Mouse (Mus musculus) kidney, embryonic 14.5 days (tissue): ENCODE data around the gene Tubg2. TPM values are rescaled to one million over a fixed set of nuclear protein-coding genes. Genes with fewer than 3 reads are reported as not detected.

ENCODE experiments used
- ATAC-seq: fragments of 200-750 bp; cut with Nextera tagmentation; 2 replicates; pipeline ENCODE4 v1.8.0; 2017; ENCODE audit warnings: moderate number of reproducible peaks, mild to moderate bottlenecking, moderate TSS enrichment, moderate library complexity; ENCODE audit not compliant: low FRiP score, low TSS enrichment
- H3K27ac ChIP-seq: fragments of 300-500 bp; sonication (generic); 2 replicates; pipeline ENCODE4 v1.5.1; 2014; ENCODE audit warnings: low read depth, mild to moderate bottlenecking, low read length, moderate library complexity, mixed read lengths
- H3K27me3 ChIP-seq: fragments of 300-500 bp; sonication (generic); 2 replicates; pipeline ENCODE4 v1.6.1; 2014; ENCODE audit warnings: mild to moderate bottlenecking, low read length; ENCODE audit not compliant: control insufficient read depth, insufficient read depth
- H3K36me3 ChIP-seq: fragments of 300-500 bp; sonication (generic); 2 replicates; pipeline ENCODE4 v1.6.1; 2014; ENCODE audit warnings: low read length, mixed read lengths; ENCODE audit not compliant: control insufficient read depth, insufficient read depth
- H3K4me1 ChIP-seq: fragments of 300-500 bp; sonication (generic); 2 replicates; pipeline ENCODE4 v1.6.1; 2014; ENCODE audit warnings: low read length, mixed read lengths; ENCODE audit not compliant: control insufficient read depth, insufficient read depth
- H3K4me2 ChIP-seq: fragments of 300-500 bp; sonication (generic); replicated peaks from 2 replicates; pipeline ENCODE4 v1.6.1; 2014; ENCODE audit warnings: low read depth, mild to moderate bottlenecking, low read length
- H3K4me3 ChIP-seq: fragments of 300-500 bp; sonication (generic); 2 replicates; pipeline ENCODE4 v1.5.1; 2014; ENCODE audit warnings: mild to moderate bottlenecking, low read length
- H3K9ac ChIP-seq: fragments of 300-500 bp; sonication (generic); 2 replicates; pipeline ENCODE4 v1.6.1; 2014; ENCODE audit warnings: low read depth, mild to moderate bottlenecking, low read length, moderate library complexity
- H3K9me3 ChIP-seq: fragments of 300-500 bp; sonication (generic); 2 replicates; pipeline ENCODE4 v1.6.1; 2016; ENCODE audit warnings: low read length; ENCODE audit not compliant: control insufficient read depth
- WGBS: fragments of 180-500 bp; shearing (Covaris S2); extraction: QIAGEN DNeasy Blood & Tissue Kit; methylation state at CpG from one replicate; pipeline ENCODE4 v1.1.7; 2014; 5-methylcytosine and 5-hydroxymethylcytosine counted together
- microRNA-seq: library from miRNA; unstranded; fragments of <30 nt; microRNA quantifications from one replicate; pipeline ENCODE4, GENCODE M21; 2016
- polyA plus RNA-seq: library from polyadenylated mRNA; unstranded; fragments of >200 nt; fragmentation: Nextera tagmentation; extraction: Ambion mirVana; gene quantifications from 2 replicates; pipeline ENCODE4 v1.2.1, GENCODE M21; 2014

Tubg2 gene
- polyA plus RNA-seq, 1 experiment from 2014 or later = 4.5 TPM

- Histone ChIP-seq H3K4me3 (no peak overlapping the region), H3K27ac (no peak overlapping the region), H3K4me1 (no peaks in the 10 kb centered on the region), H3K4me2 (no peak overlapping the region), H3K9ac (no peak overlapping the region), H3K27me3 (no peaks in the 10 kb centered on the region), H3K36me3 (peaks cover 75% of the 10 kb centered on the region), H3K9me3 (no peaks in the 10 kb centered on the region)
- 93% methylated on average over 3 of the region's 3 CpGs for whole genome bisulfite sequencing
- no peak for ATAC-seq
These were observed 43.8 kb downstream of the Tubg2 start for GRCm38 (mm10) chr11:101199555-101199954.

GRCm38 (mm10) chr11:101200986-101201385 is 45.3 kb downstream of the Tubg2 start:
- ATAC-seq = peak; percentile 54

More at GRCm38 (mm10) chr11:101200986-101201385, 45.3 kb downstream of the Tubg2 start:
- H3K36me3 ChIP-seq = peaks cover 72% of the 10 kb centered on the region
- no peak overlapping the region for H3K27ac ChIP-seq
- no peaks in the 10 kb centered on the region for H3K9me3 ChIP-seq
- H3K4me2 ChIP-seq = no peak overlapping the region
- no peaks in the 10 kb centered on the region for H3K27me3 ChIP-seq
- H3K4me3 ChIP-seq = no peak overlapping the region
- 16% methylated on average over 7 of the region's 7 CpGs for WGBS
- no peak overlapping the region for H3K9ac ChIP-seq
- H3K4me1 ChIP-seq = no peaks in the 10 kb centered on the region

Small RNA genes within 50 kb of the gene (microRNA-seq; reads per million reads assigned to microRNA genes)
- not detected for gene Gm27626

Other genes starting within 250 kb of the Tubg2 start
- gene Stat3, start 216.4 kb upstream of the Tubg2 start, polyA plus RNA-seq = 25.3 and 40.0 TPM in 2 replicates
- 40.7 and 45.1 TPM in 2 replicates for gene Cavin1, start 185.0 kb upstream of the Tubg2 start, polyA plus RNA-seq
- gene Atp6v0a1, start 146.5 kb upstream of the Tubg2 start, polyA plus RNA-seq = 29.2 and 38.8 TPM in 2 replicates
- 7.0 and 11.5 TPM in 2 replicates for gene Naglu, start 85.9 kb upstream of the Tubg2 start, polyA plus RNA-seq
- 0.16 TPM in 1 of 2 replicates, not detected in the other for gene Hsd17b1, start 77.5 kb upstream of the Tubg2 start, polyA plus RNA-seq
- 42.0 and 44.9 TPM in 2 replicates for gene Coasy, start 73.3 kb upstream of the Tubg2 start, polyA plus RNA-seq
- 39.7 and 48.7 TPM in 2 replicates for gene Mlx, start 68.6 kb upstream of the Tubg2 start, polyA plus RNA-seq
- gene Psmc3ip, start 60.5 kb upstream of the Tubg2 start, polyA plus RNA-seq = 52.0 and 61.8 TPM in 2 replicates
- gene Retreg3, start 36.0 kb upstream of the Tubg2 start, polyA plus RNA-seq = 10.5 and 14.0 TPM in 2 replicates
- 81.9 and 95.4 TPM in 2 replicates for gene Tubg1, start 36.0 kb upstream of the Tubg2 start, polyA plus RNA-seq
- 1.7 and 2.1 TPM in 2 replicates for gene Cntnap1, start 14.6 kb downstream of the Tubg2 start, polyA plus RNA-seq
- gene Plekhh3, start 15.4 kb downstream of the Tubg2 start, polyA plus RNA-seq = 17.0 and 17.9 TPM in 2 replicates
- gene Ccr10, start 19.5 kb downstream of the Tubg2 start, polyA plus RNA-seq = 0.24 and 0.51 TPM in 2 replicates
- 18.2 and 27.4 TPM in 2 replicates for gene Ezh1, start 70.6 kb downstream of the Tubg2 start, polyA plus RNA-seq
- gene Ramp2, start 90.1 kb downstream of the Tubg2 start, polyA plus RNA-seq = 248 and 275 TPM in 2 replicates
- 154 and 160 TPM in 2 replicates for gene Vps25, start 97.8 kb downstream of the Tubg2 start, polyA plus RNA-seq
- 18.9 and 28.1 TPM in 2 replicates for gene Wnk4, start 104.7 kb downstream of the Tubg2 start, polyA plus RNA-seq
- gene Cntd1, start 123.1 kb downstream of the Tubg2 start, polyA plus RNA-seq = 1.2 and 1.7 TPM in 2 replicates
- 204 and 207 TPM in 2 replicates for gene Coa3, start 123.2 kb downstream of the Tubg2 start, polyA plus RNA-seq
- 112 and 164 TPM in 2 replicates for gene Becn1, start 146.4 kb downstream of the Tubg2 start, polyA plus RNA-seq
- 113 and 130 TPM in 2 replicates for gene Psme3, start 160.3 kb downstream of the Tubg2 start, polyA plus RNA-seq
- 1.9 TPM in 2 replicates for gene Aoc2, start 169.2 kb downstream of the Tubg2 start, polyA plus RNA-seq
- 0.23 and 0.37 TPM in 2 replicates for gene Aoc3, start 174.7 kb downstream of the Tubg2 start, polyA plus RNA-seq
- gene G6pc, start 211.7 kb downstream of the Tubg2 start, polyA plus RNA-seq = 0.08 TPM in 1 of 2 replicates, not detected in the other